Mouse (Mus musculus) embryo, embryonic 9.5 days (tissue): ENCODE results near the gene 1700029P11Rik.
"Not testable (repeated sequence)": the region's sequence is repeated elsewhere in the genome, so short reads cannot be mapped to it uniquely, and the experiment has no call there.

Experiments
- DNase-seq: peaks from one replicate; pipeline ENCODE4 v3.0.0-alpha.2; 2017; ENCODE audit errors: extremely low spot score

Gene 1700029P11Rik

DNA sequence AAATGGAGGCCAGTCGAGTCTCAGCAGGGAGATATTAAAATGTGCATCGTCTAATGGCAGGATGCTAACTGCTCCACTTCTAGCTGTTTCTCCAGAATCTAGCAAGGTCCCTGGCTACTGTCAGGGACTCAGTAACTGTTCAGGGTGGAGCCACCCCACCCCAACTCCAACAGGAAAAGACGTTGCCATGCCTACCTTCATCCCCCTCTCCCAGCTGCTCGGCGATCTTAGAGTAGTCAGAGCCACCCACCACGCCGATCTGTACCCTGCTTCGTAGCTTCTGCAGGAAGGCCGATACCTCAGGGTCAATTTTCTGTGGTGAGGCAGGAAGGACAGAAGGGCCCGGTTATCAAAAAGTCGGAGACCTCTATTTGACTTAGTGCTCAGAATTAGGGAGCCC, 22.7 kb upstream of the 1700029P11Rik start:
- no peak for DNase-seq

DNA sequence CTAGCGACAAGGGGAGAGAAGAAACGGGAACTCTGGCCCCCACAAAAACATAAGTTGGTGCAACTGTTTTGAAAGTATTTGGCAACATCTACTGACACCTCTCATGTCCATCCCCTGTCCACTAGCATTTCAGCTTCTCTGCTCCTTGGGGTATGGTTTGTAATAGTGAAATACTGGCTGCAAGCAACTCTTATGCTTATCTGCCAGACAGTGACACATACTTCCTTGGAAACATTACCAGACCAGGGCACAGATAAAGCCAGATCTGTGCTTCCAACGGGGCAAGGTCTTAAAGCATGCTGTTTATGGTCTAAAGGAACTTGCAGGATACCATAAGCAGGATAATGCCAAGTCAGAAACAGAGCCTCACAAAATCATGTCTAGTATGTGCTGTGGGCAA, 21.4 kb upstream of the 1700029P11Rik start:
- DNase-seq = no peak

DNA sequence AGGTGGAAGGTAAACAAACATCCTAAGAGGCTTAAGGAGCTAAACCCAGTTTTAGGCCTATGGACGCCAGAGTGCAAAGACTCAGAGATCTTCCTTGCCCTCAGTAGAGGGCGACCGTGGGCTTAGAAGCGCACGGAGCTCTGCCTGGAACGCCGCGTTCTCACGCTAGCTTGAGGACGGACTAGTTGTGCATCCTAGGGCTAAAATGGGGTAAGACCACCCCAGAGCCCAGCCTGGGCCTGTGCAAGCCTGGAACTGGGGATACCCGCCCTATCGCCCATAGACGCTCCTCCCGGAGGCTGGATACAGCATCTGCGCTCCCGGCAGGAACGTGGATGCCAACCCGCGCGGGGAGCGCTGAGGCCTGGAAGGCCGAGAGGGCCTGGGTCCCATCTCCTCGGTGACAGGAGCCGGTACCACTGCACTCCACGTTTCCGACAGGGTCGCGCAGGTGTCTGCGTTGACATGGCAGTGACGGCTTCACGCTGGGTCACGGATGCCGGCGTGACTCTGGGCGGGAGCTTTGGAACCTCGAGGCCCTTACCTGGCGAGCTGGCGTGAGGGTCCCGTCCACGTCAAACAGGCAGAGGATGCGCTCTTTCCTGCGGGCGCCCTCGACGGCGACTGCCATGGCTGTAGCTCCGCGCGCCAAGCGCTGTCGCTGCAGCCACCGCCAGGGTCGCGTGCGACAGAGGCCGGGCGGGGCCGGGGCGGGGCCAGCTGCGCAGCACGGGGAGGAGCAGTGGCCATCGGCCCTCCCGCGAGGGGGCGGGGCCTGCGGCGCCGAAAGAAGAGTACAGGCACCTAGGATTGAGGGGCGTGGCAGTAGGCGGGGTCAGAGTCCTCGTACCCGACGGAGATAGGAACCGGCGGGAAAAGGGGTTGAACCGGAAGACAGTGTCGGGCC, 19.9 kb upstream of the 1700029P11Rik start, which contains the start of gene Pmm1:
TSS of gene Pmm1 (minus strand) at position 760 of the 907 bp plus-strand sequence.
- DNase-seq = peak; percentile 99

DNA sequence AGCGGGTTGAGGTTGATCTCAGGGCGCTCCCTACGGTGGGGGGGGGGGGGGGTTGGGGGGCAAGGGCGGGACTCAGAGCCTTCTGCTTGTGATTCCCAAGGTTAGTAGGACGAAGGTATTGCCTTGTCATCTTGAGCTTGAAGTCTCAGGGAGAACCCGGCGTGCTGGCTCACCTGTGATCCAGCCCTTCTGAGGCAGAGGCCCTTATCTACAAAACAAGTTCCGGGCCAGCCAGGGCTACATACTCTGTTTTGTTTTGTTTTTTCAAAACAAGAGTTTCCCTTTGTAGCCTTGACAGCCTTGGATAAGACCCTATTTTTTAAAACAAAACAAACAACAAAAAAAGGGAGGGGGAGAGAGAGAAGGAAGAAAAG, 19.3 kb upstream of the 1700029P11Rik start:
- no peak for DNase-seq

DNA sequence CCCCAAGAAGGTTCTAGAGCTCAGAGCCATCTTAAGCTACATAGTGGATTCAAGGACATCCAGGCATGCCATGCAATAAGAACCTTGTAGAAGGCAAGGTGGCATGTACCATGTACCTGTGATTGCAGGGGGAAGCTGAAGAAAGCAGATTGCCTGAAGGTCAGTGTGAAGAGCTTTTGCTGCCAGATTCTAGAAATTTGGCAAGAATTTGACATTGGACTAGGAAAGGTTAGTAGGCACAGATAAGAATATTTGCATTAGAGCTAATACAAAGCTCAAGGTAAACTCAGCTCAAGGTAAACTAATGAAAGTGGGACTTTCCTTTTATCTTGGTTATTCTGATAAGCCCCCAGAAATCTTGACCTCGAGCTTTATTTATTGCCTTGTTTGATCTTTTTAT, 16.1 kb upstream of the 1700029P11Rik start:
- DNase-seq = no peak

DNA sequence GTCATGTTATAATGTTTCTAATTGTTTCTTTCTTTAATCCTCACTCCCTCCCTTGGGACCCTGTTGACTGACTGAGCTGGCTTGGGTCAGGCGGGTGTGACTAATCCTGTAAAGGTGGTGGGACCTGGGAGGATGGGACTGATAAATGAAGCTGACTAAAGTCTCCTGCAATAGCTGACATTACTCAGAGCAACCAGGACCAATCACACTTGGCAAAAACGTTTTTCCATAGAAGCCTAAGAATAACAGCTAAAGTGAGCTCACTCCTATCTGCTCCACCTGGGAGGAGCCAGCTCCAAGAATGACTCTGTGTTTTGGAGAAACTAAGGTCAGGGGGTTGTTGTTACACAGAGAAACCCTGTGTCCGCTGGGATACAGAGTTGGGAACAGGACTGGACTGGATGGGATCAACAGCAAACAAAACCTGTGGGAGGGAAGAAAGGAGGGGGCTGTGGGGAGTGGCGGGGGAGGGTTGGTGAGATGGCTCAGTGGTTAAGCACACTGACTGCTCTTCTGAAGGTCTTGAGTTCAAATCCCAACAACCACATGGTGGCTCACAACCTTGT, 15.3 kb upstream of the 1700029P11Rik start:
- no peak for DNase-seq

DNA sequence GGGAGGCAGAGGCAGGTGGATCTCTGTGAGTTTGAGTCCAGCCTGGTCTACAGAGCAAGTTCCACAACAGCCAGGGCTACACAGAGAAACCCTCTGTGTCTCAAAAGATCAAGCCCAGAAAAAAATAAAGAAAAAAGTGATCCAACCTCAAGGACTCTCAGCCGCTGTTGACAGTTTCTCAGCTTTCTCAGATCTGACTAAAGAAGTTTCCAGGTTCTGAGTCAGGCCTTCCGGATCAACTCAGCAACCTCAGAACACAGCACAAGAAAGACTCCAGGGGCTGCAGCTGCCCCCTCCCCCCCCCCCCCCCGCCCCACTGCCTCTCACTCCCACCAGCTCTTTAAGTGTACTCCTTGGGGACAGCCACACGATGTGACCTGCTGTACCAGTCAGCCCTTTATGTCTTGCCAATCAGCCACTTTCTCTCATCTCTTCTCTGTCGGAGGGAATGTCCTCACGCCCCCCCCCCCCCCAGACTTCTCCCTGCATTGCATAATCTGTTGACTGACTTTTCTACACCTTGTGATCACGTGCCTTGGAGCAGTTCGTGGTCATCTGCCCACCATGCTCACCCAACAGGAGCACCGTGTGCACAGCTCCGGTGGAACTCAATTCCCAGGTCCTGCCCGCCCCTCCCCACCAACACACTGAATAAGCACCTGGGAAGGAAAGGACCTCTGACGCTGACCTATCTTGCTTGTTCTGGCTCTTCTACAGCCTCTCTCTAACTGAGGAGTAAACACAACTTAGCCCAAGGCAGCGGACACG, 14.1 kb upstream of the 1700029P11Rik start:
- DNase-seq = no peak

DNA sequence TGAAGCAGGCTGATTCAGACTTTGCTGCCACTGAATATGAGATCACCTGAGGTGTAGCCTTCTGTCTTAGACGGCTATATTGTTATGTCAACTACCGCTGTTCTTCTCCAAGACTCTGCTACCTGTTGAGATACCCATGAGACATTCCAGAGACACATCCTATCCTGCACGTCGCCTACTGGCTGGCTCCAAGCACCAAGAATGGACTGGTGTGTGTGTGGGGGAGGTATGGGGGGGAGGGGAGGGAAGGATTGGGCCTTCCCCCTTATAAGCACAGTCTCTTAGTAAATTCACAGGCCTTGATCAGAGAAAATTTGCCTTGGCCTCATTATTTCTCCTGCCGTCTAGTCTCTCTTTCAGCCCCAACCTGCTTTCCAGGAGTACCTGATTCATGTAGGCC, 12.5 kb upstream of the 1700029P11Rik start:
- no peak for DNase-seq

DNA sequence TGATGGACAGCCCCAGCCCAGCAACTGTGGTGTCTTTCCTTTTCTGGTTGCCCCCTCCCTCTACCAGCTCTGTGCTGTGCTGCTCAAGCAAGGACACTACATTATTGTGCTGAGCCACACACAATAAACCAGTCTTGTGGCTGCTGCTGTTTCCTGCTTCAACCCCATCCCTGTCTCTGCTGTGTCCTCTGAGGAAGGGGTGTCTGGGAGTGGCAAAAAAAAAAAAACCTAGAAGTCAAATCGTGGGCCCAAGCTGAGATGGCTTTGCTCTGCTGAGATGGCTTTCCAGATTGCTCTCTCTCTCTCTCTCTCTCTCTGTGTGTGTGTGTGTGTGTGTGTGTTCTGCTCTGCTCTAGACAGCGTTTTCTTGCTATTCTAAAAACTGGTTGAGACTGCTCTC, 11.9 kb upstream of the 1700029P11Rik start:
- DNase-seq = no peak

DNA sequence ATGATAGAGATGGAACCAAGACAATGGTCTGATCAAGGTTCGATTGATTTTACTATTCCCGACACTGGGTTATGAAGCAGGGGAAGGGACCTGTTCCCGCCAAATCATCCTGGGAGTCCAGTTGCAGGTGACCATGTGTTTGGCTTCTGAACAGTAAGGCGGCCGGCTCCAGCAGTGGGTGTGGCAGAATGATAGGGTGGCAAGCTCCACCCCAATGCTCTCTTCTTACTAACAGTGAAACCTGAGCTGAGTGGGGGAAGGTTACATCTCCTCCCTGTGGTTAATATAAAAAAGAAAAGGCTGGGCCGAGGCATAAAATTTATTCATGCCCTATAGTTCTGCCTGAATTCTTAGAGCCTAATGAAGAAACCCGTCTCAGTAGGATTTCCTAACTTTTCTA, 11.2 kb upstream of the 1700029P11Rik start:
- no peak for DNase-seq

DNA sequence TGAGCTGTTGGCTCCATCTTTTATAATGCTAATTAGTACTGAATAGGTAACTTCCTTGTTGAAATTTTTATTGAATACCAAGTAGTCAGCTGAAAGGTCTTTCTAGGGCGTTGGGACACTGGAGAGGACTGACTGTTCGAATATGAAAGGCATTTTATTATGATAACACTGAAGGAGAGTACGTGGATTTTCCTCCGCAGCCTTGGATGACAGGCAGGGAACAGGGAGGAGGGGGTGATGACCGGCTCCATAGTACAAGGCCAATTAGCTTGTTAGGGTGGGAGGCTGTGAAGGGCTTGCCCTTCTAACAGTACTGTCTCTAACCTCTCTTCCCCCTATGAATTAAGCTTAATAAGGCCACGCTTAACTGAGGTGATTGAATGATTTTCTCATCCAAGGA, 10.7 kb upstream of the 1700029P11Rik start:
- not testable (repeated sequence) for DNase-seq

DNA sequence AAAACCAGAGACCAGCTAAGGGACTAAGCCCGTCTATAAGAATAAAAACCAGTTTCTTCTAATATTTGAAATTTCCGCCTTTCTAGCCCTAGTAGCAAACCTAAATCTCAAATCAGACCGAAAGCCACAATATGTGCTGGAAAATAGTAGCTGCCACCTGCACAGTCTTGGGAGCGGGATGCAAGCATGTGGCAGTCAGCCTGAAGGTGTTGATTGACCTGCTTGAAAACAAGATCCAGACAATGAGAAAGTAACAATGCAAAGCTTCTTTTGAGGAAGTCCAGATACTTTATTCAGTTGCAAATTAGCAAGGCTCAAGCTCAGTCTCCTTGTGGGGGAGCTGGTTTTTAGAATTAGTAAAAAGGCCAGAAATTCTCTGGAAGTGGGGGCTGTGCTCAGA, 9.8 kb upstream of the 1700029P11Rik start:
- not testable (repeated sequence) for DNase-seq

DNA sequence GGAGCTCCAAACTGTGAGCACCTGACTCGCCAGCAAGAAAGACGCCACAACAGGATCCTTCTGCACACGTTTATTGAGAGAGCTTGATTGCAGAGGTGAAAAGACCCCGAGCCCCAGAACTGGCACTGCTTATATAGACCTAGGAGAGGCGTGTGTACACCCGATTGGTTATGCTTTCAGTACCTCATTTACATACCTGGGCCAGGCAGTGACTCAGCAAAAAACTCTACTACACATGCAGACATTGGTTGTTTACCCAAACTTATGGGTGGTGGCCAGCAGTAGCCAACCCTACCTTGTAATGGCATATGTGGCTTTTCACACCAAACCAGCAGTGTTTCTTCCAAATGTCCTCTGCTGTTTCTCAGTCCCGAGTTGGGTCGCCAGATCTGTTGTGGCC, 5.2 kb upstream of the 1700029P11Rik start:
- not testable (repeated sequence) for DNase-seq

DNA sequence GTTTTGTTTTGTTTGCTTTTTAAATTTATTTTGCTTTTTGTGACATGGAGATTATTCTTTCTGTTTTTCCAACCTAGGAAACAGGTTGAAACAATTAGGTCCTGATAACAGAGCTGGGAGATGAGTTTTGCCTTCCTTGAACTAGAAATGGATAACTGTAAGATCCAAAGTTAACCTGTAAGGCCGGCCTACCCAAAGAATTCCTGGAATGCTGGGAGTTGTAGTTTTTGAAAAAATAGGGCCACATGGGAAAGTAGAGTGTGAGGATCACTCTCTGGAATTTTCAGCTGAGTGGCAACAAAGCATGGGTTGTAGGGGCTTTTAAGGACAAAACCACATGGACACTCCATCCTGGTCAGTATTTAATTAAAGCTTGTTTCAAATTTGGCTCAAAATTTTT, 1.8 kb downstream of the 1700029P11Rik start:
- no peak for DNase-seq

DNA sequence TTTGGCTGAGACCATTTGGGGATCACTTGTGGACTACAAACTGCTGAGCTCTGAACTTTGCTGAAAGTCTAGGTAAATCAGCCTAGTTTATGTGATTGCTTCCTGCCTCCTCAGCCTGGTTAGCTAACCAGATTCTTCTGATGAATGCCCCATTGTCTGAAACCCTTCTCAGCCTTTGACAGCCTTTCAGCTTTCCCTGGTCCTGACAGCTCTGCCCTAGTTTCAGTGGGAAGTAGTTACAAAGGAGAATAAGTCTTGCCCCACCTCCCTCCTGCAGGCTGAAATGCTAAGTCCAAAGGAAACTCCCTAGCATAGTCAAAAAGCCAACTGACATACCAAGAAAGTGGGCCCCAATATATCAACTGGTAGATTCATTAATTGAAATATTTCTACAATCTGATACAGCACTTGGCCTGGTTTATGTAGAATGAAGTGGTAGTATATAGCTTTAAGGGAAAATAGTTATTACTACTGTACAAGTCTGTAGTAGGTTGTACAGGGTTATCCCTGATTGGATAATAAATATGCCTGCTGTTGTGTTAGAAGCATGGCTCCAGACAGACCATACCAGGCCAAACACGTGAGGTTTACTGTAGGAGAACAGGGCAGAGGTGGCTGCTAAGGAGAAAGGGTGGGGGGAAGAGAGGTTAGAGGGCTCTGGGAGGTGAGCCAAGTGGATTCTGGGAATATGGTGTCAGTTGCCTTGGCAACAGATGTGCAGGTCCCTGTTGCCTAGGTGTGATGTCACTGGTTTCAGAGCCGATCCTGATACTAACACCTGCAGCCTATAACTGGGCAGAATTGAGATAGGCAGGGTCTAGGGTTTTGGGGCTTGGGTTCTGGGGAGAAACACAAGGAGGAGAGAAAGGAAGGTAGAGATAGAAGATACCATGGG, 5.2 kb downstream of the 1700029P11Rik start:
- DNase-seq = no peak

DNA sequence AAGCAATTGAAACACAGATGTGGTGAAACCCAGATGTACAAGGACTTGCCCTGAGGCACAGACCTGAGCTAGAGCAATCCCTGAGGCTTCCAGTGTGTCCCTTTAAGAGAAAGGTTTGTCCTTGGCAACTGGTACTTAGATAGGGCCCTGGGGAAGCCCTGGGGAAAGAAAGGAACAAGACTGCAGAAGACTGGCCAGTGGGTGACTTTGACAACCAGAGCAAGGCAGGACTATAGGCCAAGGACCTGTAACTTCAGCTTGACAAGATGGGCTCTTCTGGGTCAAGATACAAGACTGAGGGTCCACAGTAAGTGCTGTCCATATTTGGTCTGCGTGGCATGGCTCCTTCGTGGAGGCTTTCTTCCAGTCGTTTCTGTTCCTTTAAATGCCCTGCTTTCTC, 7.3 kb downstream of the 1700029P11Rik start, which contains the start of gene Xrcc6:
TSS of gene Xrcc6 (plus strand) at position 190 of the 400 bp plus-strand sequence.
- DNase-seq = no peak

DNA sequence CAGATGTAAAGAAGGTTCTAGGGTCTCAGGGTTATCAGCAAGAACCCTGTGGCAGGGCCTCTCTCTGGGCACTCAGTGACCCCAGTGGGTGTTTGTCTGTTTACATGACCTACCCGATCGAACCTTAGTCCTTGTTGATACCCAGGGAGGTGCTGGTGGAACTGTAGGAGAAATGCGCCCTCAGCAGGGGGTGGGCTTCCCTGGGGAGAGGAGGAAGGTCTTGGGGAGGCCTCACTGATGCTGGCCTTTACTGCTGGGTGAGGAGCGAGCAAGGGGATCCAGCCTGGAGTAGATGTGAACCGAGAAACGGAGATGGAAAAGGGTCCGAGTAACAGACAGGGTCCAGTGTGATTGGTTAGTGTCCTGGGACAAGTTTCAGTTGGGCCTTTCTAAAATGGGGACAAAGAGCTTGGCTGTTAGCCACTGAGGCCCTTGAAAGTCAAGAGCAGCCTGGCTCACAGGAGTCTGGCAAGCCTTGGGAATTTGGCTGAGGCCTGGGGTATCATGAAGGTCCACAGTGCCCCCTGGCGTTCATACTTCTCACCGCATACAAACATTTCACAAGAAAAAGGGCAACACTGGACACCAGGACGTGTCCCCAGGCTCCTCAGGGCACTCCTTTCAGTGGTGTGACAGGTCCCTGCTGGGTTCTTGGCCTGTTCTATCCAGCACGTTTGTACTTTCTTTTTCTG, 9.2 kb downstream of the 1700029P11Rik start:
- peak; percentile 83 for DNase-seq

DNA sequence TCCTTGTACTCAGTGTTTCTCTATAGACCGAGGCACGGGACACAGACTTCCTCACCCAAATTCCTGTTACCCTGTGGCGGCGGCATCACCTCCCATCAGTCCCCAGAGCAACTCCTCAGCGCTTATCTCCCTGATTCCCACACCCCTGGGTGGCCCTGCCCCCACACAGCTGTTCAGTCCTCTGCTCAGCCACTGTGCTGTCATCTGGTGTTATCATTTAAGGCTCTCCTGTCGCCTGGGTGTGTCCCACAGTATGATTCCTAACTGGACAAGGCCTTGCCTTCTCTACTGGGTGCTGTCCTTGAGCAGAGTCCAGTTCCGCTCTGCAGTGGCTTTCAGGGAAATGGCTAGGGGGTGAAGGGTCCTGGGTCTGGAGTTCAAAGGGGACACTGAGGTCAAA, 10.2 kb downstream of the 1700029P11Rik start:
- DNase-seq = no peak

DNA sequence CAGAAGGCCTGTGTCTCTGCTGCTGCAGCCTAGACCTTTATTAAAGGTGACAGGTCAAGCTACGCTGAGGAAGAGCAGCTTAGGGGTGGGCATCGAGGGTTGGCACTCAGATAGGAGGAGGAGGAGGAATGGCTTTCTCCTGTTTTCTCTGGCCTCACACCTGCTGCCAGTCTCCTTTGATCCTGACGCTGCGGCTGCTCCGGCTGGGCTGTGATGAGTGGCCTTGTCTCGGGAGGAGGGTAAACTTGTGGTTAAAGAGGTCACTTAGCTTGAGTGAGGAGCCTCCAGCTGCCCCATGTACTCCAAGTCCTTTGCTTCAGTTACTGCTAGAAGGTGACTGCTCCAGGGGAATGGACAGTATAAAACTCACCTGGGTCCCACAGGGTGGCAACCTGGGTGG, 13.7 kb downstream of the 1700029P11Rik start:
- DNase-seq = no peak

DNA sequence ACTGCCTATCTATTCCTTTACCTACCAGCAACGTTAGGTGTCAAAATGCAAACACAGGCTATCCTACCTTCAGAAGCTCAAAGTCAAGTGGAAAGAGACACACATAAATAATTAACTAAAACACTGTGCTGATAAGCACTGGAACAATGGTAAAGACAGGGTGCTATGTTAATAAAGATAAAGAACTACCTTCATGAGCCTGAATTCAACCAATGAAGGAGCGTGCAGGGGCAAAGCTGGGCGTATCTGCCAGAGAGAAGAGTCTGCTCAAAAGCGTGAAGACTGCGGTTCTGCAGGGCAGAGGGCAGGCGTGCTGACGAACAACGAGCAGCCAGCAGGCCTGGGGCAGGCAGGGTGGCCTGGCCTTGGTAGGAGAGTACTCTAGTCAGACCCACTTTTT, 23.9 kb downstream of the 1700029P11Rik start:
- no peak for DNase-seq

DNA sequence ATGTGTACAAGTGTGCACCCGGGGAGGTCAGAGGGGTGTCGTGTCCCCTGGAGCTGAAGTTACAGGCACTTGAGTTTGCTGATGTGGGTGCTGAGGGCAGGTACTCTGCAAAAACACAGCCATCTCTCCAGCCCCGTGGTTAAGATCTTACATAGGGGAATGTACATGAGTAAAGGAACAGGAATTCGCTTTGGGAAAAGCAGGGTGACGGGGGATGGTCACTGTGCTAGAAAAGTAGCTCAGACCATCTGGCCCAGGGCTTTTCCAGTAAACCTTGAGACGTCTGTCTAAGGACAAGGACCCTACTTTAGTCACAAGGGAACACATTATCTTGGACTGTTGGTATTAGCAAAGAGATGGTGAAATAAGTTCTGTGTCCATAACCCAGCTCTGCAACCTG, 31.6 kb downstream of the 1700029P11Rik start:
- DNase-seq = no peak
